Mouse (Mus musculus) neutrophil, adult 83 days (primary cell): ENCODE measurements around the gene Vps13d. TPM values are rescaled to one million over a fixed set of nuclear protein-coding genes. Genes with fewer than 3 reads are reported as not detected.

Experiments
- total RNA-seq, 2 experiments: library from RNA; stranded (reverse); gene quantifications; one replicate each; pipeline ENCODE4 v1.2.4; 2023

Vps13d gene
- total RNA-seq: 10 to 100 TPM; 41.4 to 48.6 TPM

DNA sequence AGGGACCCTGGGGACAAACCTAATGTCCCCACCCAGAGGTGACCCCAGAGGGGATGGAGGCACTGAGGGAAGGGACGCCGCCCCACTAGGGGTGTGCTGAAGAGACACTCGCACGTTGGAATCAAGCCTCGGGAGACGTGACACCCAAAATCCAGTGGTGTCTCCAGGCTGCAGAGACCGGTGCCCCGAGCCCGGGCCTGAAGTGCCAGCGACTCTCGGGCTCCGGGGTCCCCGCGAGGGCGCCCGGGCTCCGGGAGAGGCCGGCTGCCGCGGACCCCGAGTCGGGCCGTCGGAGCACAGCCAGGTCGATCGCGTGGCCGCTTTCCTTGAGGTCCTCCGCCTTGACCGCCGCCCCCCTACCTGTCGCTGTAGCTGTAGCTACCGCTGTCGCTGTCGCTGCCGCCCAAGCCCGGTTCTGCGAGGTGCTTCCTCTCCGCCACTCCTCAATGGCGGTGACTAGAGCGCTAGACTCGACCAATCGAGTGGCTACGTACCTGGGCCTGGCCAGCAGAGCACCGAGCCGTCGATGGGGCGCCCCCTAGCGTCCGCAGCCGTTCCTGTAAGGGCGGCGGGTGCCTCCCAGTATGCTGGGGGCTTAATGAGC is at the start of gene Vps13d:
TSS of gene Vps13d (minus strand) at position 447 of the 604 bp plus-strand sequence.

Other genes with a start within 250 kb of the Vps13d start
- gene Tnfrsf1b, start 51.9 kb upstream of the Vps13d start, total RNA-seq: 100 to 1,000 TPM in 1 of 2 experiments, 10 to 100 TPM in 1; 93.8 to 110 TPM
- gene Tnfrsf8, start 120.2 kb upstream of the Vps13d start, total RNA-seq: 1 to 10 TPM in 1 of 2 experiments, under 1 TPM in 1; 0.90 to 1.0 TPM